Mouse (Mus musculus) CH12.LX (cell line): ENCODE results near the gene Hoxb7. TPM values are rescaled to one million over a fixed set of nuclear protein-coding genes. Genes with fewer than 3 reads are reported as not detected.

Experiments
- DNase-seq: peaks from one replicate; pipeline ENCODE4 v3.0.0-alpha.2; 2013; ENCODE audit errors: extremely low read depth
- H3K27ac ChIP-seq: 2 replicates; pipeline ENCODE4 v1.5.1; 2012; ENCODE audit warnings: low read depth, mild to moderate bottlenecking, control low read depth, moderate library complexity; ENCODE audit not compliant: insufficient read depth
- H3K27me3 ChIP-seq: replicated peaks from 2 replicates; pipeline ENCODE3; 2012; ENCODE audit warnings: inconsistent platforms
- H3K36me3 ChIP-seq, 2 experiments: replicated peaks in 1 of 2; 2 replicates each; pipeline versions ENCODE3 to v1.6.1; 2012; ENCODE audit warnings: inconsistent platforms in 1 of 2, low read length in 1 of 2, mild to moderate bottlenecking in 1 of 2, mixed read lengths in 1 of 2, moderate library complexity in 1 of 2; ENCODE audit not compliant: control insufficient read depth in 1 of 2, insufficient read depth in 1 of 2
- H3K4me1 ChIP-seq, 2 experiments: 2 replicates each; pipeline ENCODE4 v1.6.1; 2012; ENCODE audit warnings: inconsistent platforms in 1 of 2, moderate library complexity in 1 of 2; ENCODE audit not compliant: insufficient read depth in 2 of 2, control insufficient read depth in 1 of 2
- H3K4me2 ChIP-seq: 2 replicates; pipeline ENCODE4 v1.6.1; 2012; ENCODE audit warnings: low read depth, mild to moderate bottlenecking, control low read depth; ENCODE audit not compliant: poor library complexity, insufficient read depth, severe bottlenecking
- H3K4me3 ChIP-seq, 3 experiments: fragments of 150-350 bp in 1 of 3; sonication (generic) in 1 of 3; replicated peaks in 1 of 3; 2 replicates each; pipeline versions ENCODE3 to v1.5.1; 2011 to 2012; ENCODE audit warnings: low read depth in 2 of 3, low read length in 2 of 3, mild to moderate bottlenecking in 2 of 3, moderate library complexity in 2 of 3, control low read depth in 1 of 3, improper control_type of control experiment in 1 of 3, inconsistent platforms in 1 of 3, mixed read lengths in 1 of 3; ENCODE audit not compliant: poor library complexity in 1 of 3
- H3K79me2 ChIP-seq: replicated peaks from 2 replicates; pipeline ENCODE4 v1.6.1; 2012; ENCODE audit warnings: mild to moderate bottlenecking, moderate library complexity; ENCODE audit not compliant: control insufficient read depth, poor library complexity, insufficient read depth, severe bottlenecking; ENCODE audit errors: extremely low read depth
- H3K9ac ChIP-seq: 2 replicates; pipeline ENCODE4 v1.6.1; 2012; ENCODE audit warnings: low read depth, mild to moderate bottlenecking, control low read depth, moderate library complexity; ENCODE audit not compliant: insufficient read depth
- H3K9me3 ChIP-seq: replicated peaks from 2 replicates; pipeline ENCODE3; 2012; ENCODE audit warnings: low read length, inconsistent platforms, mixed read lengths
- BHLHE40 ChIP-seq: IDR thresholded peaks from 2 replicates; pipeline ENCODE4 v1.6.1; 2011; ENCODE audit warnings: mild to moderate bottlenecking, low read depth, low read length, improper control_type of control experiment
- ELF1 ChIP-seq: IDR thresholded peaks from 2 replicates; pipeline ENCODE4 v1.6.1; 2014; ENCODE audit warnings: low read depth, mild to moderate bottlenecking, inconsistent platforms, low read length, improper control_type of control experiment
- EP300 ChIP-seq: IDR thresholded peaks from 2 replicates; pipeline ENCODE4 v1.6.1; 2011; ENCODE audit warnings: low read length, improper control_type of control experiment
- ETS1 ChIP-seq: conservative IDR thresholded peaks from 2 replicates; pipeline ENCODE4 v1.6.1; 2012; ENCODE audit warnings: low read depth, mild to moderate bottlenecking, inconsistent platforms, low read length, improper control_type of control experiment, moderate library complexity
- HCFC1 ChIP-seq: IDR thresholded peaks from 2 replicates; pipeline ENCODE4 v1.6.1; 2012; ENCODE audit warnings: low read depth, mild to moderate bottlenecking, inconsistent platforms, low read length, improper control_type of control experiment
- IRF4 ChIP-seq: IDR thresholded peaks from 2 replicates; pipeline ENCODE4 v1.6.1; 2014; ENCODE audit warnings: low read depth, mild to moderate bottlenecking, inconsistent platforms, low read length, improper control_type of control experiment
- MAFK ChIP-seq: IDR thresholded peaks from 2 replicates; pipeline ENCODE4 v1.6.1; 2011; ENCODE audit warnings: low read length, improper control_type of control experiment; ENCODE audit not compliant: insufficient replicate concordance
- MAX ChIP-seq: IDR thresholded peaks from 2 replicates; pipeline ENCODE4 v1.6.1; 2011; ENCODE audit warnings: low read length, improper control_type of control experiment
- MEF2A ChIP-seq: IDR thresholded peaks from 2 replicates; pipeline ENCODE4 v1.6.1; 2014; ENCODE audit warnings: low read depth, mild to moderate bottlenecking, inconsistent platforms, low read length, improper control_type of control experiment, borderline replicate concordance
- MXI1 ChIP-seq: IDR thresholded peaks from 2 replicates; pipeline ENCODE4 v1.6.1; 2011; ENCODE audit warnings: mild to moderate bottlenecking, low read depth, low read length, improper control_type of control experiment
- NELFE ChIP-seq: IDR thresholded peaks from 2 replicates; pipeline ENCODE4 v1.6.1; 2011; ENCODE audit warnings: low read depth, low read length, improper control_type of control experiment
- RAD21 ChIP-seq: IDR thresholded peaks from 2 replicates; pipeline ENCODE4 v1.6.1; 2011; ENCODE audit warnings: low read depth, mild to moderate bottlenecking, low read length, improper control_type of control experiment, moderate library complexity
- RCOR1 ChIP-seq: conservative IDR thresholded peaks from 2 replicates; pipeline ENCODE4 v1.6.1; 2012; ENCODE audit warnings: low read depth, mild to moderate bottlenecking, inconsistent platforms, low read length, improper control_type of control experiment
- SIN3A ChIP-seq: IDR thresholded peaks from 2 replicates; pipeline ENCODE4 v1.6.1; 2012; ENCODE audit warnings: low read length, improper control_type of control experiment, inconsistent platforms
- TBP ChIP-seq: conservative IDR thresholded peaks from 2 replicates; pipeline ENCODE4 v1.6.1; 2011; ENCODE audit warnings: low read depth, low read length, improper control_type of control experiment
- USF1 ChIP-seq: IDR thresholded peaks from 2 replicates; pipeline ENCODE4 v1.6.1; 2014; ENCODE audit warnings: low read depth, mild to moderate bottlenecking, inconsistent platforms, low read length, improper control_type of control experiment
- USF2 ChIP-seq: conservative IDR thresholded peaks from 2 replicates; pipeline ENCODE4 v1.6.1; 2011; ENCODE audit warnings: low read depth, low read length, improper control_type of control experiment
- ZC3H11A ChIP-seq: IDR thresholded peaks from 2 replicates; pipeline ENCODE4 v1.6.1; 2012; ENCODE audit warnings: low read depth, mild to moderate bottlenecking, inconsistent platforms, low read length, improper control_type of control experiment
- ZKSCAN1 ChIP-seq: IDR thresholded peaks from 2 replicates; pipeline ENCODE4 v1.6.1; 2012; ENCODE audit warnings: low read depth, inconsistent platforms, low read length, improper control_type of control experiment, borderline replicate concordance
- ZMIZ1 ChIP-seq: IDR thresholded peaks from 2 replicates; pipeline ENCODE4 v1.6.1; 2012; ENCODE audit warnings: low read depth, mild to moderate bottlenecking, inconsistent platforms, low read length, improper control_type of control experiment
- ZNF384 ChIP-seq: IDR thresholded peaks from 2 replicates; pipeline ENCODE4 v1.6.1; 2012; ENCODE audit warnings: low read depth, low read length, improper control_type of control experiment, inconsistent platforms
- dilution Hi-C: fragments of 300-500 bp; cut with MboI; formaldehyde crosslinking; loops from 2 replicates; pipeline ENCODE4 v1.14.3; 2020; ENCODE audit warnings: low sequenced_read_pairs; ENCODE audit not compliant: extremely low pct_unique_long_range_greater_than_20kb, extremely low pct_ligation_motif_present
- in situ Hi-C: fragments of 300-500 bp; cut with MboI; formaldehyde crosslinking; loops from 3 replicates; pipeline ENCODE4 v1.14.3; 2019; ENCODE audit warnings: low sequenced_read_pairs, low pct_ligation_motif_present, low pct_unique_long_range_greater_than_20kb, mixed read lengths
- polyA plus RNA-seq: library from polyadenylated mRNA; unstranded; fragments of >175 nt; gene quantifications from 2 replicates; pipeline ENCODE4 v1.2.1, GENCODE M21; 2012; ENCODE audit warnings: low read depth; ENCODE audit not compliant: insufficient read length
- total RNA-seq, 2 experiments: library from RNA; depleted of rRNA; stranded (reverse); fragments of 300-350 nt in 1 of 2; fragments of >200 nt in 1 of 2; gene quantifications; 2 replicates each; pipeline ENCODE4 v1.2.3; 2012 to 2014

Hoxb7 gene
- total and polyA plus RNA-seq, 3 experiments, result not detected

- H3K36me3 ChIP-seq, result no peaks in the 10 kb centered on the region
- H3K79me2 ChIP-seq, result no peaks in the 10 kb centered on the region
- H3K9ac ChIP-seq, result no peak overlapping the region
- in situ Hi-C loops, result no loop called here
- no peak overlapping the region for H3K4me2 ChIP-seq
- dilution Hi-C loops, result no loop called here
- H3K4me3 ChIP-seq, result no peak overlapping the region
- DNase-seq, result no peak
- H3K9me3 ChIP-seq, result no peaks in the 10 kb centered on the region
- peaks cover 91% of the 10 kb centered on the region for H3K27me3 ChIP-seq
- H3K4me1 ChIP-seq, result peaks cover 7 to 17% of the 10 kb centered on the region in 2 experiments; a peak in 3 of 4 replicates
- no peak overlapping the region for H3K27ac ChIP-seq
- TF ChIP-seq MEF2A (no peak), USF2 (no peak), IRF4 (no peak), BHLHE40 (no peak)
- TF ChIP-seq, all 38 proteins: peak for 0
Observed at GRCm38 (mm10) chr11:96262262-96262830, 24.1 kb upstream of the Hoxb7 start.

- TF ChIP-seq MEF2A, result no peak
- TF ChIP-seq RAD21, result no peak
- TF ChIP-seq TBP, result no peak
- H3K4me1 ChIP-seq, result peaks cover 0 to 7% of the 10 kb centered on the region in 2 experiments; a peak in 1 of 4 replicates
- no peaks in the 10 kb centered on the region for H3K9me3 ChIP-seq
- in situ Hi-C loops, result no loop called here
- no peak overlapping the region for H3K9ac ChIP-seq
- peaks cover 92% of the 10 kb centered on the region for H3K27me3 ChIP-seq
- no peaks in the 10 kb centered on the region for H3K79me2 ChIP-seq
- dilution Hi-C loops, result no loop called here
- no peak overlapping the region for H3K4me2 ChIP-seq
- DNase-seq, result no peak
- H3K27ac ChIP-seq, result no peak overlapping the region
- H3K36me3 ChIP-seq, result no peaks in the 10 kb centered on the region
- no peak overlapping the region for H3K4me3 ChIP-seq
Observed at GRCm38 (mm10) chr11:96263636-96264389, 22.6 kb upstream of the Hoxb7 start.

DNA sequence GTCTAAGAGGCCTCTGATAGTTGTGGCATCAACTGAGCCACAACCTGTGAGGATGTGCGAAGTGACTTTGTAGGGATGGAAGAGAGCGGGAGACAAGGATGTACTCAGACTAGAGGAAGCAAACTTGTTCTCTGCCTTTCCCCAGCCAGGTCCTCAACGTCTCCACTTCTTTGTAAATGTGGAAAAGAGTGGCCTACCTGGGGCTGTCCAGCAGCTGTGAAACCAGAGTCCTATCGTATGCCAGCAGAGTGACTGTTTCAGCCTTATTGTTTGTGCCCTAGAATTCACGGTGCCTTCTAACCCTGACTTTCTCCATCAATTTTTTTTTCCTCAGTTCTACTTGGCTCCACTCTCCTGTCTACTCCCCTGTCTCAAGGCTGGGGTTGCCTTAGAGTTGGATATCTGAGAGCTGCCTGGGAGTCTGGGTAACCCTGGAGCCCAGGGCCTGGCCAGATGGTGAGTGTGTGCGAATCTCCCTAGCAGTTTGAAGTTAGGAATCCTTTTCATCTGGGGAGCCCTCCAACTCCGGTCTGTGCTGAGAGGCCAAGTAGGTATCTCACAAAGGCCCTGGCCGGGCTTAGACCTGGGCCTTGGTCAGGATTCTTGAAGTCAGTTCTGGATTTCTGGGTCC lies 21.9 kb upstream of the Hoxb7 start:
- H3K27me3 ChIP-seq, result peaks cover 93% of the 10 kb centered on the region

More for the DNA sequence above, 21.9 kb upstream of the Hoxb7 start:
- H3K4me2 ChIP-seq, result no peak overlapping the region
- H3K79me2 ChIP-seq, result no peaks in the 10 kb centered on the region
- DNase-seq, result no peak
- H3K9me3 ChIP-seq, result no peaks in the 10 kb centered on the region
- H3K27ac ChIP-seq, result no peak overlapping the region
- in situ Hi-C loops, result no loop called here
- 0 out of 4 replicates have a peak, but pooled peaks cover 0 to 3% of the 10 kb centered on the region in 2 experiments for H3K4me1 ChIP-seq
- H3K4me3 ChIP-seq, result no peak overlapping the region
- no peak for TF ChIP-seq EP300
- TF ChIP-seq MEF2A, result no peak
- no peak for TF ChIP-seq SIN3A
- TF ChIP-seq NELFE, result no peak
- TF ChIP-seq MAX, result no peak
- no peak for TF ChIP-seq ZNF384
- no peak for TF ChIP-seq MXI1
- TF ChIP-seq USF2, result no peak
- no peak for TF ChIP-seq ETS1
- no peak for TF ChIP-seq ZKSCAN1
- no peak for TF ChIP-seq ELF1
- TF ChIP-seq HCFC1, result no peak
- no peak for TF ChIP-seq ZMIZ1
- TF ChIP-seq RCOR1, result no peak
- TF ChIP-seq ZC3H11A, result no peak
- no peak for TF ChIP-seq MAFK
- no peak for TF ChIP-seq USF1
- TF ChIP-seq, all 38 proteins: peak for 0
- dilution Hi-C loops, result no loop called here
- H3K9ac ChIP-seq, result no peak overlapping the region
- H3K36me3 ChIP-seq, result no peaks in the 10 kb centered on the region
